Comparison of ENCODE assay signal across 22 mouse cellular contexts in the genomic region with DNA sequence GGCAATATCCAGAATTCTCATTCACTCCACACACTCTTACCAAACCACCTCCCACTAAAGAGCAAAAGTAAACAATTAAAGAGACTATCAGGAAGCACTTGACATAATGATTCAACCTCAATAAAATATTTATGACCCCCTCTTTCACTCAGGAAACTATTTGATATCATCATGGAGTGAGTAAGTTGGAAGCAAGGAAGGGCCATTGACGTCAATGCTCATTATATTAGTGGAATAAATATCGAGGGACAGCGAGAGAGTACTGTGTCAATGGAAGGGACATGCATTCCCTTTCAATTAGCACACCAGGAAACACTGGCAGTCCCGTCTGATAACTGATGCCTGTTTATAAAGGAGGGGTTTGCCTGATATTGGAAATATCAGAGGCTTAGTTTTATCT.
"Had no signal": no experiment of that assay in that cellular context is flagged by ENCODE, and none has a peak within 500 bp of the region (broad histone marks: within the 10 kb centered on the region; RNA-seq: fewer than 3 reads in every experiment).

No protein-coding gene starts in this region.

- H3K27ac ChIP-seq: heart, adult 2 months; heart, embryonic 13.5 days; heart, embryonic 15.5 days; hindbrain, embryonic 13.5 days; hindbrain, embryonic 15.5 days; hindbrain, postnatal 0 days; limb, embryonic 13.5 days; limb, embryonic 15.5 days had no signal

- DNase-seq: gastrocnemius, postnatal 14 days; gastrocnemius, postnatal 36 days; heart, adult 11 months; heart, adult 2 months; heart, postnatal 14 days; heart, postnatal 36 days; kidney, adult 11 months; kidney, adult 8-10 months; kidney, postnatal 14 days; kidney, postnatal 36 days; layer of hippocampus, adult 9-11 months; layer of hippocampus, postnatal 36 days; left cerebral cortex, postnatal 4 days had no signal

- H3K4me2 ChIP-seq: heart, embryonic 11.5 days; heart, embryonic 13.5 days; heart, embryonic 15.5 days; hindbrain, embryonic 13.5 days; hindbrain, embryonic 15.5 days; limb, embryonic 13.5 days; limb, embryonic 15.5 days had no signal

- H3K9ac ChIP-seq: heart, embryonic 13.5 days; heart, embryonic 15.5 days; hindbrain, embryonic 13.5 days; hindbrain, embryonic 15.5 days; limb, embryonic 13.5 days; limb, embryonic 15.5 days had no signal

- H3K36me3 ChIP-seq: heart, embryonic 13.5 days; heart, embryonic 15.5 days; hindbrain, embryonic 13.5 days; hindbrain, embryonic 15.5 days; limb, embryonic 13.5 days; limb, embryonic 15.5 days had no signal

- H3K27me3 ChIP-seq: heart, embryonic 13.5 days; heart, embryonic 15.5 days; hindbrain, embryonic 13.5 days; hindbrain, embryonic 15.5 days; limb, embryonic 13.5 days; limb, embryonic 15.5 days had no signal

- H3K4me1 ChIP-seq: heart, embryonic 13.5 days; heart, embryonic 15.5 days; hindbrain, embryonic 13.5 days; hindbrain, embryonic 15.5 days; limb, embryonic 13.5 days; limb, embryonic 15.5 days had no signal

- H3K4me3 ChIP-seq: heart, adult 2 months; heart, embryonic 13.5 days; heart, embryonic 15.5 days; hindbrain, embryonic 13.5 days; hindbrain, embryonic 15.5 days; limb, embryonic 13.5 days; limb, embryonic 15.5 days had no signal

- H3K9me3 ChIP-seq: heart, embryonic 13.5 days; heart, embryonic 15.5 days; hindbrain, embryonic 13.5 days; hindbrain, embryonic 15.5 days; limb, embryonic 13.5 days; limb, embryonic 15.5 days had no signal

- ATAC-seq: hindbrain, postnatal 0 days; intestine, embryonic 16.5 days had no signal
